Mouse (Mus musculus) B cell, adult (primary cell): Measurements from ENCODE around the gene Vpreb1. TPM values are rescaled to one million over a fixed set of nuclear protein-coding genes. Genes with fewer than 3 reads are reported as not detected.

ENCODE experiments used
- total RNA-seq: library from RNA; stranded (reverse); gene quantifications from 4 replicates; pipeline ENCODE4 v1.2.4, GENCODE M21; 2023; ENCODE audit not compliant: inconsistent age

Vpreb1 gene
- total RNA-seq = 1.2 TPM in 1 of 4 replicates, not detected in the others

GRCm38 (mm10) chr16:16870617-16871331 is at the start of gene Vpreb1, which contains the start of gene Top3b:
Gene Vpreb1 (minus strand): TSS chr16:16870843.
Gene Top3b (plus strand): TSS chr16:16870736.

DNA sequence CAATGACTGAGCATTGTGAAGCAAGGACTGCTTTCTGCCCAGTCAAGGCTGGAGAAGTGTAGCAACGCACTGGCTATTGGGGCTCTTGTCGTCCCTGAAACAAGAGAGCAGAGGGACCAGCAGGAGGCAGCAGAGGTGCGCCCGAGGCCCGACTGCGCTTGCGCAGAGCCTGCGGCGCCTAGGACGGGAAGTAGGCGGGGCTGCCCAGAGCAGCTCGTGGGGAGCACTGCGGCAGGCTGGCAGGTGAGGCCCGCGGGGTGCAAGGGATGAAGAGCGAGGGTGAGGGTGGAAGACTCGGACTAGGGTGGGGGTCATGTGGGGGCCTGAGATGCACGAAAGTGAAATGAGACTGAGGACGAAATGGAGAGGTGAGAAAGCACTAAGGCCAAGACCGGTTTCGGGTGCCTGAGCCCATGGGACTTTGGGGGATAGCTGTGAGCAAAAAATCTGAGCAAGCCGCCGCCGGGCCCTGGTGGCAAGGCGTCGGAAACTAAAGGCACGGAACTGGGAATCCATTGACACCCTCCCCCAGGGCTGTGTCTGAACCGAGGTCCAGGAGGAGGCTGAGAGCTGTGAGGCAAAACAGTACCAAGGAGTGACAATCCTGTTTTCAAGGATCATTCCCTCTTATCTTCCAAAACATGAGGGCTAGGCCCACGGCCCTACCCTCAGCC is 25.9 kb upstream of the Vpreb1 start, which contains the start of gene Ppm1f:
Gene Ppm1f (plus strand): TSS at position 88 of the 674 bp plus-strand sequence.

GRCm38 (mm10) chr16:16863978-16864377 is 6.7 kb downstream of the Vpreb1 start, which contains the start of gene Igll1:
Gene Igll1 (minus strand): TSS chr16:16863985.

GRCm38 (mm10) chr16:16828757-16829615 is 41.7 kb downstream of the Vpreb1 start, which contains the start of gene Spag6l:
Gene Spag6l (minus strand): TSS chr16:16829456.

Other genes starting within 250 kb of the Vpreb1 start
- gene Olfr19, start 194.4 kb downstream of the Vpreb1 start, total RNA-seq = not detected in 4 replicates
- gene Spag6l, start 41.4 kb downstream of the Vpreb1 start, total RNA-seq = 9.6 to 16.9 TPM (median 12.9 TPM) in 4 replicates
- gene Igll1, start 6.9 kb downstream of the Vpreb1 start, total RNA-seq = not detected in 4 replicates
- 130 to 141 TPM (median 135 TPM) in 4 replicates for gene Top3b, start 107 bp downstream of the Vpreb1 start, total RNA-seq
- gene Ppm1f, start 25.6 kb upstream of the Vpreb1 start, total RNA-seq = 11.6 to 14.9 TPM (median 13.6 TPM) in 4 replicates
- gene Mapk1, start 112.5 kb upstream of the Vpreb1 start, total RNA-seq = 174 to 192 TPM (median 182 TPM) in 4 replicates
- 0.74 to 3.2 TPM (median 0.79 TPM) in 4 replicates for gene Ypel1, start 198.9 kb upstream of the Vpreb1 start, total RNA-seq
- 103 to 114 TPM (median 113 TPM) in 4 replicates for gene Ppil2, start 240.4 kb upstream of the Vpreb1 start, total RNA-seq